Mouse (Mus musculus): Measurements from ENCODE around the gene Erc2.

DNA sequence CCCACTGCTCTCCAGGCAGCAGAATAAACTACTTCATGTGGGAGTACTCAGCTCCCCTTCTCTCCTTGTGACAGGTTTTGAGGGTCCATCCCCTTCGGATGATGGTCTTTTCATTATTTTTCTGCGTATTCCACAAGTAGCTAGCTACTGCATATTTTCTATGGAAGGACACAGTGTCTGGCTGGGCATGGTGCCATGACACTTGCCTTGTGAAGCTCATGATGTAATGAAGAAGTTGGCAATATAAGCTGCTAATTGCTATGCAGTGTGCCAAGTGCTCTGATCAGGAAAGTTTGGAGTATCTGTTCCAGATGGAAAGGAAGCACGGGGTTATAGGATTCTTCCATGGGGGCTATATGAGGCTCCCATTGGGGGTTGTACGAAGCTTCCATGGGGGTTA, 533.5 kb downstream of the Erc2 start:
- TF ChIP-seq CHD2 (IDR thresholded peaks at IDR 0.05; ENCODE audit: low read length), result no peak
- TF ChIP-seq MAFK (IDR thresholded peaks at IDR 0.05; ENCODE audit: insufficient replicate concordance, low read length), result no peak

Data from CH12.LX (cell line).